Mouse (Mus musculus): Measurements from ENCODE around the gene Cd151.
"Not testable (repeated sequence)": the region's sequence is repeated elsewhere in the genome, so short reads cannot be mapped to it uniquely, and the experiment has no call there.

The Cd151 gene

GRCm38 (mm10) chr7:141435856-141436522, 31.2 kb upstream of the Cd151 start:
- DNase-seq (ENCODE audit: low spot score in 2 of 2), result no peak

GRCm38 (mm10) chr7:141436523-141436892, 30.7 kb upstream of the Cd151 start:
- no peak for DNase-seq (ENCODE audit: low spot score in 2 of 2)

DNA sequence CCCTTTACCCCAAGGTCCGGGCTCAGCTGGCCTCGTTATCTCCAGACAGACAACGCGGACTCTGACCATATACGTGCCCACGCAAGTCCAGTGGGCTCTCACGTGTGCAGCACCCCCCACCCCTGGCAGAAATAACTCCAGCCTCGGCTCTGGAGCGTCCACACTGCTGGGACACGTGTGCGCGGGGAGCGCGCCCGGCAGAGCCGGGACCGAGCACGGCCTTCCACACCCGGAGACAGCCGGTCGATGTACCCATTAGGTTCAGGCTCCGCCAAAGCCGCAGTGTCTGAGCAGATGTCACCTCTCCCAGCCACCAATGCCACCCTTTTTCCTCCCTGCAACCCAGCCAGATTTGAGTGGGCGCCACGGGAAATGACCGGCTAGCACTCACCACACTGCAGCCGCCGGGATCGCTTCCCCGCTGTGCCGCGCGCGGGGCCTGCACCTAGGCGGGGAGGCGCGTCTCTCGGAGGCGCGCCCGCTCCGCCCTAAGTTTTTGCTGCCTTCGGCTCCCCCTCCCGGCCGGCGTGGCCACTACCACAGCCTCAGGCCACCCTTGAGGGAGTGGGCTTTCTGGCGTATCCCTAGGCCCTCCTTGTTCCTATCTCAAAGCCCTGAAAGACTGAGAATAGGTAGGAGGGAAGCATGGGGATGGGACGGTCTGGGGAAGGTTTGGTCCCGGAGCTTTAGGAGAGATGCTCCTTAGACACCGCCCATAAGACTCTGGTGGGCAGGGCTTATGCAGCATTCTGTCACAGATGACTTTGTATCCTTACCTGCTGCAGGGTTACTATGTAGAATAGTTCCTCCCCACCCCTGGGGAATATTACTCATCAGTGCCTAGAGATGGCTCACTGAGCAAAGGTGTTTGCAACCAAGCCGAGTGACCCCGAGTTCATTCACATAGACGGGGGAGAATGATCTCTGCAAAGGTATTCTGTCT, 29.7 kb upstream of the Cd151 start, which contains the start of gene Slc25a22:
TSS of gene Slc25a22 (minus strand) at position 715 of the 943 bp plus-strand sequence.
- peak; percentile 75 to 78 for DNase-seq (ENCODE audit: low spot score in 2 of 2)

GRCm38 (mm10) chr7:141438201-141438968, 28.8 kb upstream of the Cd151 start:
- DNase-seq (ENCODE audit: low spot score in 2 of 2), result no peak

- DNase-seq (ENCODE audit: low spot score in 2 of 2), result no peak
These were observed 28.0 kb upstream of the Cd151 start for GRCm38 (mm10) chr7:141439140-141439679.

- DNase-seq (ENCODE audit: low spot score in 2 of 2), result no peak
These were observed 27.4 kb upstream of the Cd151 start for GRCm38 (mm10) chr7:141439811-141440210.

DNA sequence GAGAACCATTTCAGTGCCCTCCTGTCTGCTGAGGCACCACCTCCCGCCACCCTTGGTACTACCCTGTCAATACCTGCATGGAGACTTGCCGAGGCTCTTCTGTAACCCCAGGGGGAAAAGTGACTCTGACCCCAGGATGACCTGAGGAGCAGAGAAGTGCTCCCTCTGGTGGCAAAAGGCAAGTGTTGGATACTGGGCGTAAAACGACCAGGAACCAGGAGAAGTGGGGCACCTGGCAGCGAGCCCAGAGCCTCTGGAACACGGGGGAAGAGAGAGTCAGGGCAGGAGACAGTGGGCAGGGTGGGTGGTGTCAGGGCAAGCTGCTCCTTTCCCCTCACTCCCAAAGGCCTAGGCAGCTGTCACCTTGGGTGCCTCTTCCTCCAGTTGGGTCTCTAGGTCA, 26.6 kb upstream of the Cd151 start:
- no peak for DNase-seq (ENCODE audit: low spot score in 2 of 2)

- DNase-seq (ENCODE audit: low spot score in 2 of 2), result no peak
These were observed 25.7 kb upstream of the Cd151 start for GRCm38 (mm10) chr7:141441460-141441859.

DNA sequence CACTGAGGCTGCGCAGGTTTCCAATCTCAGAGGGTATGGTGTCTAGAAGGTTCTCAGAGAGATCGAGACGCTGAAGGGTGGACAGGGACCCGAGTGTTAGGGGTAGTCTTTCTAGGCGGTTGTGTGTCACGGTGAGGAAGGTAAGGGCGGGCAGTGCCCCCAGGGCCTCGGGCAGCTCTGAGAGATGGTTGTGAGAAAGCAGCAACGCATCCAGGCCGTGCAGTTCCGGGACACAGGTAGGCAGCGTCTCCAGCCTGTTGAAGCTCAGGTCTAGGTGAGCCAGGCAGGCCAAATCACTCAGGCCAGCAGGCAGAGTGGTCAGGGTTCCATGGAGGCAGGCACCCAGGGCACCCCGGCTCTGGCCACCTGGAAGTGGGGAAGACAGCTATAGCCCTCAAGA, 25.0 kb upstream of the Cd151 start:
- no peak for DNase-seq (ENCODE audit: low spot score in 2 of 2)

GRCm38 (mm10) chr7:141443081-141443821, 23.9 kb upstream of the Cd151 start:
- DNase-seq (ENCODE audit: low spot score in 2 of 2), result no peak

DNA sequence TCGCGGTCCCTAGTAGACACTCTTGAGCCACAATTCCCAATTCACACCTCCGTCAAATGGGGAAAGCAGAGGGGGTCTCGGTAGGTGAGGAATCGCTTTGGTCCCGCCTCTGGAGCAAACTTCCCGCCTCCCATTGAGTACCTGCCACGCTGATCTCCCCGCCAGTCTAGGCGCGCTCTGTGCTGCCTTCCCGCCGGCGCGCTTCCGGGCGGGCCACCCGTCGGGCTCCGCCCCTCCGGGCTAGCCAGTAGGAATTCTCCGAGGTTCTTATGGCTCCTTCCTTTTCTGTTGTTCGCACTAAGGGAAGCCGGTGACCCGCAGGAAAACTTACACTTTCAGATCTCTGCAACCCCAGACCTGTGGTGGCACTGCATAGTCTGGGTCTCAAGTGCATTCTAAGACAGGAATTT, 23.4 kb upstream of the Cd151 start, which contains the start of gene Pidd1:
TSS of gene Pidd1 (minus strand) at position 198 of the 410 bp plus-strand sequence.
- no peak for DNase-seq (ENCODE audit: low spot score in 2 of 2)

DNA sequence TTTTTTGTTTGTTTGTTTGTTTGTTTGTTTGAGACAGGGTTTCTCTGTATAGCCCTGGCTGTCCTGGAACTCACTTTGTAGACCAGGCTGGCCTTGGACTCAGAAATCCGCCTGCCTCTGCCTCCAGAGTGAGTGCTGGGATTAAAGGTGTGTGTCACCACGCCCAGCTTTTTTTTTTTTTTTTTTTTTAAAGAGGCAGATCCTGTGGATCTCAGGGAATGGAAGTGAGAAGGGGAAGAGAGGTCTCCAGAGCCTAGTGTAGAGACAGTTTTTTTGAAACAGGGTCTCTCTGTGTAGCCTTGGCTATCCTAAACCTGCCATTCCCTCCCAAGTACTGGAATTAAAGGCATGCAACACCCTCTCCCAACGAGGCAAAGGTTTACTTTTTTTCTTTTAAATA, 20.8 kb upstream of the Cd151 start:
- DNase-seq (ENCODE audit: low spot score in 2 of 2), result not testable (repeated sequence)

- peak; percentile 92 to 93 for DNase-seq (ENCODE audit: low spot score in 2 of 2)
These were observed 19.8 kb upstream of the Cd151 start, which contains the start of gene Rplp2 for GRCm38 (mm10) chr7:141447110-141447991. Rplp2 (plus strand) TSS chr7:141447370.

DNA sequence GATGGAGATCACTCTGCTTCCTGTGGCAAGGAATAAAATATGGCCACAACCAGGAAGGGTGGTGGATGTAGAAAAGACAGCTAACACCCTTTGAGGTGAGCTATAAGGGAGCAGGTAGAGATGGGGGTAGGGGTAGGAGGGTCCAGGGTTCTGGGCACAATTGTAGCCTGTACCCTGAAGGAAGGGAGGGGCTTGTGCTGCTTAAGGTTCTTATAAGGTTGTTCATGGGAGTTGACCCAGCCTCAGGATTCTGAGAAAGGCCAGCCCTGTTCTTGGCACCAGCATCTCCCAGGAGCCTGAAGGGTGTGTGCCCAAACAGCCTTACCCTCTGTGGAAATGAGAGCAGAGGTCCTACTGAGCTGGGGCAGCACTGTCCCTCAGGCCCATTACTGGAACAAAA, 15.3 kb upstream of the Cd151 start:
- no peak for DNase-seq (ENCODE audit: low spot score in 2 of 2)

GRCm38 (mm10) chr7:141453636-141454035, 13.6 kb upstream of the Cd151 start:
- no peak for DNase-seq (ENCODE audit: low spot score in 2 of 2)

- peak; percentile 87 to 89 for DNase-seq (ENCODE audit: low spot score in 2 of 2)
These were observed 12.1 kb upstream of the Cd151 start, which contains the start of gene Pnpla2 for GRCm38 (mm10) chr7:141454967-141455551. Pnpla2 (plus strand) TSS chr7:141455198.

DNA sequence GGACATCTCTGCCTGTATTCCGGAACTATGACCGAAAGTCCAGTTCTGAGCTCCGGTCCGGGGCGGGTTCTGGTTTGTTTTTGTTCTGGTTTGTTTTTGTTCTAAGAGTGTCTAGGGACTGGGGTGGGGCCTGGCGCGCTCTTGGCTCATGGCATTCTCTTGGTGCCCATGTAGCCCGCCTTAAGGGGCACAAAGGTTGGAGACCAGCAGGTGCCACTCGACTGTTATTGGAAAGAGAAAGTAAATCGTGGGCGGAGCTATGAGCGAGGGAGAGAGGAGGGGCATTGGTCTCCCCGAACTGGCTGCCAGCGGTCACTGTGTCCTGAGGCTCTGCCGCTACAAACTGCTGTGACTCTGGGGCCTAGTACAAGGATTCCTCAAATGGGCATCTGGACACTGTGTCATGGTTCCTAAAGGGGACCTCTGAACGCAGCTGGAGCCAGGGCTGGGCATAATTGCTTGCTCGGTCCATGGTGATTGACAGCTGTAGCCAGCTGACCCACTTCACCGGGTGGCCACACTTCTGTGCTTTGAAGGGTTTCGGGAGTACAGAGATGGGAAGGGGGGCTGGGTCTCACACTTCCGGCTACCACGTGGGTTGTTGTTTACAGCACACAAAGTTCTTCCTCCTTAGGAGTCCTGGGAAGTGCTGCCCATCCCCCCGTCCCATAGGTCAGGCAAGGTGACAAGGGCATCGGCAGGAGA, 11.4 kb upstream of the Cd151 start:
- no peak for DNase-seq (ENCODE audit: low spot score in 2 of 2)

GRCm38 (mm10) chr7:141456739-141457138, 10.5 kb upstream of the Cd151 start:
- DNase-seq (ENCODE audit: low spot score in 2 of 2), result no peak

GRCm38 (mm10) chr7:141457236-141457635, 10.0 kb upstream of the Cd151 start:
- no peak for DNase-seq (ENCODE audit: low spot score in 2 of 2)

Measured in right cerebral cortex, postnatal 36 days (tissue).